Mouse (Mus musculus) kidney, embryonic 14.5 days (tissue): ENCODE data around the gene Mlxip. TPM values are rescaled to one million over a fixed set of nuclear protein-coding genes. Genes with fewer than 3 reads are reported as not detected.
A peak's percentile ranks its signal among the peaks of the same experiment; 100 is the strongest.

Experiments
- ATAC-seq: fragments of 200-750 bp; cut with Nextera tagmentation; 2 replicates; pipeline ENCODE4 v1.8.0; 2017; ENCODE audit warnings: moderate number of reproducible peaks, mild to moderate bottlenecking, moderate TSS enrichment, moderate library complexity; ENCODE audit not compliant: low FRiP score, low TSS enrichment
- H3K27ac ChIP-seq: fragments of 300-500 bp; sonication (generic); 2 replicates; pipeline ENCODE4 v1.5.1; 2014; ENCODE audit warnings: low read depth, mild to moderate bottlenecking, low read length, moderate library complexity, mixed read lengths
- H3K27me3 ChIP-seq: fragments of 300-500 bp; sonication (generic); 2 replicates; pipeline ENCODE4 v1.6.1; 2014; ENCODE audit warnings: mild to moderate bottlenecking, low read length; ENCODE audit not compliant: control insufficient read depth, insufficient read depth
- H3K36me3 ChIP-seq: fragments of 300-500 bp; sonication (generic); 2 replicates; pipeline ENCODE4 v1.6.1; 2014; ENCODE audit warnings: low read length, mixed read lengths; ENCODE audit not compliant: control insufficient read depth, insufficient read depth
- H3K4me1 ChIP-seq: fragments of 300-500 bp; sonication (generic); 2 replicates; pipeline ENCODE4 v1.6.1; 2014; ENCODE audit warnings: low read length, mixed read lengths; ENCODE audit not compliant: control insufficient read depth, insufficient read depth
- H3K4me2 ChIP-seq: fragments of 300-500 bp; sonication (generic); replicated peaks from 2 replicates; pipeline ENCODE4 v1.6.1; 2014; ENCODE audit warnings: low read depth, mild to moderate bottlenecking, low read length
- H3K4me3 ChIP-seq: fragments of 300-500 bp; sonication (generic); 2 replicates; pipeline ENCODE4 v1.5.1; 2014; ENCODE audit warnings: mild to moderate bottlenecking, low read length
- H3K9ac ChIP-seq: fragments of 300-500 bp; sonication (generic); 2 replicates; pipeline ENCODE4 v1.6.1; 2014; ENCODE audit warnings: low read depth, mild to moderate bottlenecking, low read length, moderate library complexity
- H3K9me3 ChIP-seq: fragments of 300-500 bp; sonication (generic); 2 replicates; pipeline ENCODE4 v1.6.1; 2016; ENCODE audit warnings: low read length; ENCODE audit not compliant: control insufficient read depth
- WGBS: fragments of 180-500 bp; shearing (Covaris S2); extraction: QIAGEN DNeasy Blood & Tissue Kit; methylation state at CpG from one replicate; pipeline ENCODE4 v1.1.7; 2014; 5-methylcytosine and 5-hydroxymethylcytosine counted together
- polyA plus RNA-seq: library from polyadenylated mRNA; unstranded; fragments of >200 nt; fragmentation: Nextera tagmentation; extraction: Ambion mirVana; gene quantifications from 2 replicates; pipeline ENCODE4 v1.2.1, GENCODE M21; 2014

Gene Mlxip
- polyA plus RNA-seq, 1 experiment from 2014 or later, result 26.6 TPM

GRCm38 (mm10) chr5:123412193-123412592 lies 17.6 kb downstream of the Mlxip start:
- H3K27ac ChIP-seq, result no peak overlapping the region

GRCm38 (mm10) chr5:123413866-123414363 lies 19.3 kb downstream of the Mlxip start:
- H3K4me1 ChIP-seq, result no peaks in the 10 kb centered on the region
- H3K36me3 ChIP-seq, result 0 out of 2 replicates have a peak, but pooled peaks cover 3% of the 10 kb centered on the region
- H3K9me3 ChIP-seq, result no peaks in the 10 kb centered on the region; the same call in 1 of the 2 replicates
- H3K27ac ChIP-seq, result no peak overlapping the region
- ATAC-seq, result no peak
- H3K27me3 ChIP-seq, result no peaks in the 10 kb centered on the region
- no peak overlapping the region for H3K4me2 ChIP-seq
- 80% methylated on average over 2 of the region's 2 CpGs for WGBS
- H3K4me3 ChIP-seq, result no peak overlapping the region
- no peak overlapping the region for H3K9ac ChIP-seq

More at GRCm38 (mm10) chr5:123412193-123412592, 17.6 kb downstream of the Mlxip start:
- H3K4me1 ChIP-seq, result no peaks in the 10 kb centered on the region
- ATAC-seq, result no peak
- H3K4me3 ChIP-seq, result no peak overlapping the region
- WGBS, result 46% methylated on average over 4 of the region's 4 CpGs
- no peak overlapping the region for H3K4me2 ChIP-seq
- H3K9ac ChIP-seq, result no peak overlapping the region
- no peaks in the 10 kb centered on the region for H3K27me3 ChIP-seq
- H3K36me3 ChIP-seq, result 0 out of 2 replicates have a peak, but pooled peaks cover 3% of the 10 kb centered on the region
- H3K9me3 ChIP-seq, result no peaks in the 10 kb centered on the region; the same call in 1 of the 2 replicates

- Histone ChIP-seq H3K27me3 (no peaks in the 10 kb centered on the region), H3K4me3 (no peak overlapping the region), H3K4me1 (no peaks in the 10 kb centered on the region), H3K36me3 (no peaks in the 10 kb centered on the region), H3K9me3 (no peaks in the 10 kb centered on the region), H3K27ac (no peak overlapping the region), H3K4me2 (no peak overlapping the region), H3K9ac (no peak overlapping the region)
- WGBS, result 87% methylated on average over 3 of the region's 3 CpGs
- ATAC-seq, result no peak
Observed at GRCm38 (mm10) chr5:123416149-123416548, 21.6 kb downstream of the Mlxip start.

- H3K27me3 ChIP-seq, result no peaks in the 10 kb centered on the region
- no peak overlapping the region for H3K9ac ChIP-seq
- H3K4me1 ChIP-seq, result no peaks in the 10 kb centered on the region
- H3K9me3 ChIP-seq, result no peaks in the 10 kb centered on the region
- ATAC-seq, result no peak
- H3K36me3 ChIP-seq, result no peaks in the 10 kb centered on the region
- no peak overlapping the region for H3K27ac ChIP-seq
- 71% methylated on average over 8 of the region's 8 CpGs for WGBS
- H3K4me2 ChIP-seq, result no peak overlapping the region
- no peak overlapping the region for H3K4me3 ChIP-seq
Observed at GRCm38 (mm10) chr5:123416566-123417518, 22.2 kb downstream of the Mlxip start.

GRCm38 (mm10) chr5:123423885-123424284 lies 29.3 kb downstream of the Mlxip start:
- Histone ChIP-seq H3K27me3 (no peaks in the 10 kb centered on the region), H3K4me1 (no peaks in the 10 kb centered on the region), H3K9ac (no peak overlapping the region), H3K4me3 (no peak overlapping the region), H3K4me2 (no peak overlapping the region), H3K27ac (no peak overlapping the region), H3K36me3 (no peaks in the 10 kb centered on the region), H3K9me3 (peaks cover 7% of the 10 kb centered on the region; the same call in 1 of the 2 replicates)
- 71% methylated on average over 2 of the region's 2 CpGs for WGBS
- no peak for ATAC-seq

- Histone ChIP-seq H3K4me2 (no peak overlapping the region), H3K4me1 (0 out of 2 replicates have a peak, but pooled peaks cover 11% of the 10 kb centered on the region), H3K9me3 (peaks cover 7% of the 10 kb centered on the region; the same call in 1 of the 2 replicates), H3K4me3 (no peak overlapping the region), H3K27ac (no peak overlapping the region), H3K36me3 (no peaks in the 10 kb centered on the region), H3K27me3 (no peaks in the 10 kb centered on the region), H3K9ac (no peak overlapping the region)
- no peak for ATAC-seq
- 96% methylated on average over 1 of the region's 1 CpGs for WGBS
Observed at GRCm38 (mm10) chr5:123427556-123427955, 33.0 kb downstream of the Mlxip start.

GRCm38 (mm10) chr5:123431524-123432304 lies 37.1 kb downstream of the Mlxip start:
- Histone ChIP-seq H3K9me3 (peaks cover under 1% of the 10 kb centered on the region; the same call in 1 of the 2 replicates), H3K4me1 (peaks cover 20% of the 10 kb centered on the region; the same call in 1 of the 2 replicates), H3K9ac (no peak overlapping the region), H3K4me2 (no peak overlapping the region), H3K4me3 (no peak overlapping the region), H3K27me3 (no peaks in the 10 kb centered on the region), H3K27ac (peak overlapping the region; percentile 48; the same call in 1 of the 2 replicates), H3K36me3 (no peaks in the 10 kb centered on the region)
- ATAC-seq, result no peak
- WGBS, result 75% methylated on average over 13 of the region's 13 CpGs

GRCm38 (mm10) chr5:123432305-123432874 lies 37.8 kb downstream of the Mlxip start:
- no peak for ATAC-seq
- no peaks in the 10 kb centered on the region for H3K9me3 ChIP-seq
- 69% methylated on average over 3 of the region's 3 CpGs for WGBS
- no peaks in the 10 kb centered on the region for H3K27me3 ChIP-seq
- H3K4me2 ChIP-seq, result no peak overlapping the region
- no peaks in the 10 kb centered on the region for H3K36me3 ChIP-seq
- no peak overlapping the region for H3K9ac ChIP-seq
- H3K4me1 ChIP-seq, result peaks cover 20% of the 10 kb centered on the region; the same call in 1 of the 2 replicates
- H3K4me3 ChIP-seq, result no peak overlapping the region
- peak overlapping the region; percentile 48 for H3K27ac ChIP-seq
